Mouse (Mus musculus) olfactory bulb, adult 2 months (tissue): ENCODE data around the gene C77080.

ENCODE experiments used
- CTCF ChIP-seq: fragments of 200-500 bp; IDR thresholded peaks from 2 replicates; pipeline ENCODE4 v1.5.1; 2012; ENCODE audit warnings: low read depth, mild to moderate bottlenecking, low read length, moderate library complexity; ENCODE audit not compliant: insufficient read depth
- POLR2A ChIP-seq: fragments of 200-500 bp; IDR thresholded peaks from 2 replicates; pipeline ENCODE4 v1.6.1; 2012; ENCODE audit warnings: mild to moderate bottlenecking, low read depth, low read length, moderate library complexity; ENCODE audit not compliant: insufficient read depth

DNA sequence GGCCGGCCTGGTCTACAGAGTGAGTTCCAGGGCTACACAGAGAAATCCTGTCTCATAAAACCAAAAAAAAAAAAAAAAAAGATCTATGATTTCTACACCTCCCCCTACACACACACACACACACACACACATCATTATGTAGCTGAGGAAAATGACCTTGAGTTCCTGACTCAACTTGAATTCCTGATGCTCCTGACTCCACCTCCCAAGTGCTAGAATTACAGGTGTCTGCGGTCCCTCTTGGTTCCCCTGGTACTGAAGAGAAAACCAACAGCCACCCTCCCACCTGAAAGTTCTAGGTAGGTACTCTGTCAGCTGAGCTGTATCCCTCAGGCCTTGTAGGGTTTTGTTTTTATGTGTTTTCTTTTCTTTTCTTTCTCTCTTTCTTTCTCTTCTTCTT, 8.7 kb downstream of the C77080 start:
- TF ChIP-seq CTCF (no peak), POLR2A (no peak)
